ENCODE assay signal across 18 mouse cellular contexts in genomic region chr12:113421716-113422595, GRCm38 (mm10).
DNase-seq lines count a peak whose midpoint lies in the region; TF ChIP-seq lines count a peak whose summit lies in the region.
"Had no signal": no experiment of that assay in that cellular context is flagged by ENCODE, and none has a peak within 500 bp of the region (broad histone marks: within the 10 kb centered on the region; RNA-seq: fewer than 3 reads in every experiment).

No protein-coding gene starts in this region.

- no peak for TF ChIP-seq CTCF in spleen, adult 2 months (IDR thresholded peaks at IDR 0.05; ENCODE audit: extremely low read depth, insufficient read depth, insufficient read length, insufficient replicate concordance)
- no peak for TF ChIP-seq CTCF in left cerebral cortex, adult 2 months (IDR thresholded peaks at IDR 0.05)

- H3K4me3 ChIP-seq in spleen, adult 2 months (ENCODE audit: extremely low read depth, insufficient read depth, insufficient read length), result peak overlapping the region; percentile 15
- no peak overlapping the region for H3K4me3 ChIP-seq in left cerebral cortex, adult 2 months
- H3K4me3 ChIP-seq: embryonic facial prominence, embryonic 12.5 days; forebrain, embryonic 15.5 days; heart, embryonic 10.5 days; hindbrain, embryonic 10.5 days had no signal

- peak overlapping the region; percentile 99 for H3K27ac ChIP-seq in spleen, adult 2 months (ENCODE audit: insufficient read depth, low read length)
- H3K27ac ChIP-seq in left cerebral cortex, adult 2 months, result no peak overlapping the region
- H3K27ac ChIP-seq: embryonic facial prominence, embryonic 12.5 days; forebrain, embryonic 15.5 days; heart, embryonic 10.5 days; hindbrain, embryonic 10.5 days; hindbrain, embryonic 14.5 days had no signal

- 80% methylated on average over 16 of the region's 16 CpGs for WGBS in spleen, adult 2 months

- intact Hi-C loops in left cerebral cortex, adult 2 months (cut with DNase I), result no loop called here
- intact Hi-C loops in heart, postnatal 36 days (cut with DNase I), result no loop called here

- peaks cover 79% of the 10 kb centered on the region for H3K36me3 ChIP-seq in spleen, adult 2 months (ENCODE audit: control insufficient read depth, insufficient read depth, low read length)
- H3K36me3 ChIP-seq: embryonic facial prominence, embryonic 12.5 days; forebrain, embryonic 15.5 days; heart, embryonic 10.5 days; hindbrain, embryonic 10.5 days had no signal

- DNase-seq in spleen, adult 2 months (ENCODE audit: low read depth in 1 of 2, low spot score in 2 of 2), result no peak
- no peak for DNase-seq in spleen, postnatal 10 days (ENCODE audit: low spot score in 2 of 2)
- DNase-seq in B cell, adult 2 months, result peak; percentile 34 to 51
- peak; percentile 3 for DNase-seq in ES-CJ7 (ENCODE audit: low read depth, low spot score)
- DNase-seq in left cerebral cortex, adult 2 months (ENCODE audit: extremely low spot score in 1 of 2, low spot score in 2 of 2), result no peak
- no peak for DNase-seq in heart, postnatal 36 days
- DNase-seq: adrenal gland, postnatal 25 days; cerebellum, adult 11 months; cerebellum, adult 8-10 months; cerebellum, postnatal 14 days; gastrocnemius, postnatal 36 days; heart, adult 18-20 months; heart, postnatal 14 days had no signal

- H3K4me1 ChIP-seq in spleen, adult 2 months (ENCODE audit: control insufficient read depth, insufficient read depth, insufficient read length), result peaks cover 2% of the 10 kb centered on the region; the same call in 1 of the 2 replicates
- H3K4me1 ChIP-seq: embryonic facial prominence, embryonic 12.5 days; forebrain, embryonic 15.5 days; heart, embryonic 10.5 days; hindbrain, embryonic 10.5 days had no signal

- H3K27me3 ChIP-seq in spleen, adult 2 months (ENCODE audit: control insufficient read depth, insufficient read depth, low read length), result no peaks in the 10 kb centered on the region
- H3K27me3 ChIP-seq: embryonic facial prominence, embryonic 12.5 days; forebrain, embryonic 15.5 days had no signal

- no peak for TF ChIP-seq POLR2A in spleen, adult 2 months (IDR thresholded peaks at IDR 0.05; ENCODE audit: low read depth, low read length)

Comparison
In these comparisons a context has a peak if more than half of its experiments do, and no peak if none do; other contexts are left out.
1. DNase-seq: peak in B cell, adult 2 months (2 of 2) and ES-CJ7 (single experiment); none in spleen, adult 2 months (0 of 2), spleen, postnatal 10 days (0 of 2), left cerebral cortex, adult 2 months (0 of 2) and heart, postnatal 36 days (0 of 2).